Mouse (Mus musculus) right cerebral cortex, postnatal 10 days (tissue): ENCODE data around the gene Gpsm3.
A peak's percentile ranks its signal among the peaks of the same experiment; 100 is the strongest.
"Not testable (repeated sequence)": the region's sequence is repeated elsewhere in the genome, so short reads cannot be mapped to it uniquely, and the experiment has no call there.

Experiments
- DNase-seq, 2 experiments: peaks; one replicate each; pipeline ENCODE4 v3.0.0; 2021; ENCODE audit warnings: low spot score in 2 of 2

Gene Gpsm3

DNA sequence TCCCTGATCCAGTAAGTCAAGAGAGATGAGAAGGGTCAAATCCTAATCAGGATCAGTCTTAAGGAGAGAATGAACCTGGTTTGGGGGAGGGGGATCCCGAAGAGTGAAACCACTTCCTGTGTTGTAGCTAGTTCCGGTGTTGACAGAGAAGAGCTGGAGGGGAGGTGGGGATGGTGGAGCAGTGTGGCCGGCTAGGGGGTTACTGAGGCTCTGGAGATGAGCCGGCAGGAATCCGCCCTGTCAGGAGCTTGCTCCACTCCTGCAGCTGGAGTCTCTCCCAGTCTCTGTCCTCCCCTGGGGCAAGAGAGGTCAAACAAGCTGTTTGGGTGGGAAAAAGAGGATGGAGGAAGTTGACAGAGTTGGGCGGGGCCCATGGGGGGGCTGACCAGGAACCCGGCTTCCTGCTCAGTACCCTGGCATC lies at the start of gene Gpsm3:
Gpsm3 (plus strand) TSS at position 126 of the 421 bp plus-strand sequence.
- DNase-seq = peak; percentile 45 to 48

- DNase-seq = not testable (repeated sequence)
Observed at GRCm38 (mm10) chr17:34543567-34543966, 46.0 kb upstream of the Gpsm3 start.

GRCm38 (mm10) chr17:34546797-34547196 lies 42.8 kb upstream of the Gpsm3 start:
- no peak for DNase-seq

GRCm38 (mm10) chr17:34547601-34548000 lies 42.0 kb upstream of the Gpsm3 start:
- DNase-seq = no peak

DNA sequence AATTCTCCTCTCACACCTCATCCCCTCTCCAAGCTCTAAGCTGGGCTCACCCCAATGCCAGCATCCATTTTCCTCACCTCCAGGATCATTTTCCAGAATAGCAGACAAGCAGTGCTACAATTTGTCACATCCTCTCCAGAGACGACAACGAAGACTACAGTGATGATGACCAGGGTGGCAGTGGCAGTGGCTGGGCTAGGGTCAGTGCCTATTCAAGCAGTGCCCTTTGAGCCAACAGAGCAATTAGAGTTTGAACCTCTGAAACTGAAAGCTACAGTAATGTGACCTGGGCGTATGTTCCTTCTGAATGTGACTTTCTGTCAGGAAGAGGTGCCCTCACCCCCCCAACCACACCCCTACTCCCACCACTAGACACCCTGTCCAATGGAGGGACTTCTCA lies 40.5 kb upstream of the Gpsm3 start:
- DNase-seq = no peak

DNA sequence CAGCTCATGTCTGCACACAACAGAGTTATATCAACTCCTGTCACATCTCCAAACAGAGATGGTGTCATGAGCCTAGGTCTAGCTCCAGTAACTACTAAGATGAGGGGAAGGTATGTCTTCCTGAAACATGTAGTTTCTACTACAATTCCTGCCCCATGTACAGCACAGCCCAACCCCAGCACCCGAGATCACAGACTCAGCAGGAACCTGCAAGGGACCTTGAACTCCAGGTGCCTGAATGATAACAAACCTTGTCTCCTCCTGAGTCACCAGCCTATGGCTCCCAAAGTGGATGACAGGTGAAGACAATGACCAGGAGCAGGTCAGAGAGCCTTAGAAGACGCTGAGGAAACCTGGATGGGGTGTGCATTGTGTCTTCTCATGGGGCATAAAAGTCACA lies 39.8 kb upstream of the Gpsm3 start:
- no peak for DNase-seq

GRCm38 (mm10) chr17:34555483-34555882 lies 34.1 kb upstream of the Gpsm3 start:
- DNase-seq = peak in 1 of 2 experiments; percentile 68

DNA sequence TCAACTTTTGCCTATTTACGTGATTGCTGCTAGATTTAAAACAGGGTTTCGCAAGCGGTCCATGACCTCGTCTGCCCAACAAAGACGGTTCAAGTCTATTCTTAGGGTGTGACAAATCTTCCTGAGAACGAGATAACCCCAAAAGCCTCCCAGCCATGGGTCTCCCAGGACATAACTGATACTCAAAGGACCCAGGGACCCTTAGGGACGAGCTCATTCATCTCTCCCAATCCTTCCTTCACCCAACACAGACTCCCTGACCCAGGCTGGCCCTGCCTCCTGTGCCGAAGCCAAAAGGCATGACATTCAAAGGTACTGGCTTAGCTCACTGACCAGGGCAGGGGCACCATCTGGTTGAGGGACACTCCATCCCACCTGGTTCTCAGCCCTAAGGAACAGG lies 33.2 kb upstream of the Gpsm3 start:
- no peak for DNase-seq

- no peak for DNase-seq
Observed at GRCm38 (mm10) chr17:34557411-34557810, 32.2 kb upstream of the Gpsm3 start.

- no peak for DNase-seq
Observed at GRCm38 (mm10) chr17:34559116-34559515, 30.5 kb upstream of the Gpsm3 start.

GRCm38 (mm10) chr17:34559895-34560294 lies 29.7 kb upstream of the Gpsm3 start:
- DNase-seq = peak in 1 of 2 experiments; percentile 13

DNA sequence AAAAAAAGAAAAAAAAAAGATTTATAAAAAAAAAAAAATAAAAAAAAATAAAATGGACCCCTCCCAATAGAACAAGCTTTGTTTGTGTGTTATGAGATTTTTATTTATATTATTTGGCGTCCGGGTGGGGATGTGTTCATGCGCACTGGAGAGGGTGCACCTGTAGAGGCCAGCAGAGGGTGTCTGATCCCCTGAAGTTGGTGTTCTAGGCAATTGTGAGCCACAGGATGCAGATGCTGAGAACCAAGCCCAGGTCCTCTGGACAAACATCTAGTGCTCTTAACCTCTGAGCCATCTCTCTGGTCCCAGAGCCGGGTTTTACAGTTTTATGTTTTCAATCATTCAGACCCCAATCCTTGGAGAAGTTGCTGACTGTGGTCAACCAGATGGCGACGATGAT lies 29.2 kb upstream of the Gpsm3 start:
- DNase-seq = no peak

DNA sequence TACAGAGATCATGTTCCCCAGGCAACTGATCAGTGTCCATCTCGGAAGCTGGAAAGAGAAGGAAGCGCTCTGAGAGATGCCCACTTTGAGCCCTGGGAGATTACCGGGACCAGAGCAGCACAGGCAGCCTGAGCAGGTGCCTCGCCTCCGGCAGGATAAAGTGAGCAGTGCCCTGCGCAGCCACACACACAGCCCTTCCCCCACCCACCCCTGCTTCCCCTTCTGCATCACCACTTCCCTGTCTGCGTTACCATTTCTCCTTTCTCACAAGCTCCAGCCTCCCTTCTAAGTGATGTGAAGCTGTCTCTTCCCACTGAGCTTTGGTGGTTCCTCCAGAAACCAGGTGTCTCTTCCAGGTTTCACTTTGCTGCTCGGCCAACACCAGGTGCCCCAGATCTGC lies 28.4 kb upstream of the Gpsm3 start:
- DNase-seq = peak in 1 of 2 experiments; percentile 17

- DNase-seq = peak in 1 of 2 experiments; percentile 14
Observed at GRCm38 (mm10) chr17:34562595-34562994, 27.0 kb upstream of the Gpsm3 start.

- peak in 1 of 2 experiments; percentile 15 for DNase-seq
Observed at GRCm38 (mm10) chr17:34563354-34563753, 26.3 kb upstream of the Gpsm3 start.

DNA sequence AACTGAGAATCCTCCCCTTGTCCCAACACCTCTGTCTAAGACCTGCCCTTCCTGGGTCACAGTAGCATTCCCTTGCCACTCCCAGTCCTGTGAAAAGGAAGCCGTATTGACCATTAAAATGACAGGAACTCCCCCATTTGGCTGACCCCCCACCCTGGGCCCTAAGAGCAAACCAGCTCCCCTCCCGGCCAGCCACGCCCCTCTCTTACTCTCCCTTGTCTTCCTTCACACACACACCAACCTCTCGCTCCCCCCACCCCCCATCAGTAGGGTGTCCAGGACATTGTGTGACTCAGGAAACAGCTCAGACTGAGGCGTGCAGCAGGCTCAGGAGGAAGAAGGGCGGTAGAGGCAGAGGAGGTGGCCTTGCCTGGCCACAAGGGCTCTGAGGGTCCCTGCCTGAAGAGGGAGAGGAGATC lies 25.6 kb upstream of the Gpsm3 start, which contains the start of gene Notch4:
Notch4 (plus strand) TSS at position 266 of the 419 bp plus-strand sequence.
- DNase-seq = peak in 1 of 2 experiments; percentile 22

GRCm38 (mm10) chr17:34564796-34565195 lies 24.8 kb upstream of the Gpsm3 start:
- peak in 1 of 2 experiments; percentile 19 for DNase-seq

- DNase-seq = peak in 1 of 2 experiments; percentile 18
Observed at GRCm38 (mm10) chr17:34567311-34567710, 22.3 kb upstream of the Gpsm3 start.

DNA sequence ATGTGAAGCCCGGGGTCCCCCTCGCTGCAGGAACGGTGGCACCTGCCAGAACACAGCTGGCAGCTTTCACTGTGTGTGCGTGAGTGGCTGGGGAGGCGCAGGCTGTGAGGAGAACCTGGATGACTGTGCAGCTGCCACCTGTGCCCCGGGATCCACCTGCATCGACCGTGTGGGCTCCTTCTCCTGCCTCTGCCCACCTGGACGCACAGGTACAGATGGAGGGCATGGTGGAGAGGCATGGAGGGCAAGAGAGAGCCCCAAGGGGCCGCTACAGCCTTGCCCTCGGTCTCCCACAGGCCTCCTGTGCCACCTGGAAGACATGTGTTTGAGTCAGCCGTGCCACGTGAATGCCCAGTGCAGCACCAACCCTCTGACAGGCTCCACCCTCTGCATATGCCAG lies 21.2 kb upstream of the Gpsm3 start:
- peak in 1 of 2 experiments; percentile 19 for DNase-seq

- no peak for DNase-seq
Observed at GRCm38 (mm10) chr17:34569919-34570318, 19.7 kb upstream of the Gpsm3 start.

DNA sequence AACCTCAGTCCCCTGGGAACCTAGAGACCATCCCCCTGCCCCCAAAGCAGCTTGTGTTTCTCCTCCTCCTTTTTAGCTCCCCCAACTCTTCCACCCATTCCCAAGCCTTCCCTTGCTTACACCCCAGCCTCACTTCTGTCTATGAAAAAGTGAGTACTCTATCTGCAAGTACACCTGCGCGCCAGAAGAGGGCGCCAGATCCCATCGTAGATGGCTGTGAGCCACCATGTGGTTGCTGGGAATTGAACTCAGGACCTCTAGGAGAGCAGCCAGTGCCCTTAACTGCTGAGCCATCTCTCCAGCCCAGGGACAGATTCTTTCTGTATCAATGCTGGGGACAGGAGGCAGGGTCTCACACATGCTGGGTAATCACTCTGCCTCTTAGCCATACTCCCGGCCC lies 17.7 kb upstream of the Gpsm3 start:
- no peak for DNase-seq

DNA sequence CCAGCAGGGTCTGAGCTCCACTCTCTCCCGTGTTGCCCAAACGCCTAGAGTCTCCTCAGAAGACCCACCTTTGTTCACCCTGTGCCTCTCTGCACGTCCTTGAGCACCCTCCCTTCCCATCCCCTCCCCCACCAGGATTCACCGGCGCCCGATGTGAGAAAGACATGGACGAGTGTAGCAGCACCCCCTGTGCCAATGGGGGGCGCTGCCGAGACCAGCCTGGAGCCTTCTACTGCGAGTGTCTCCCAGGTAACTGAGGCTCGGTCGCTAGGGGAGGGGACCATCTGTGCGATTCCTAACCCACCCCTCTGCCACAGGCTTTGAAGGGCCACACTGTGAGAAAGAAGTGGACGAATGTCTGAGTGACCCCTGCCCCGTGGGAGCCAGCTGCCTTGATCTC lies 17.2 kb upstream of the Gpsm3 start:
- DNase-seq = no peak

- DNase-seq = no peak
Observed at GRCm38 (mm10) chr17:34576577-34576976, 13.0 kb upstream of the Gpsm3 start.

DNA sequence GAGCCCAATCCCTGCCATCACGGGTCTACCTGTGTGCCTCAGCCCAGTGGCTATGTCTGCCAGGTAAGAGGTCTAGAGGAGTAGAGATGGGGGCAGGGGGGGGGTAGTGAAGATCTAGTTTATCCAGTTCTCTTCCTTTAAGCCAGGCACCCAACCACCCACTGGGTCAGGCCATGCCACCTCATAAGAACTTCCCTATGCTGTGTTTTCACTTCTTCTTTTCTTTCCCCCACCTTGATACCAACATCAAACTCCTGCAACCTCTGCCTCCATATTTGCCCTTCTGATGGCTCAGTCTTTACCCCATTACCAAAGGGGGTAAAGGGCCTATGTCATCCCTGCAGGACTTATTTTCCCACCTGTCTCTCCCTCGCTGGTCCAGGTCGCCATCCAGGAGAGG lies 11.5 kb upstream of the Gpsm3 start:
- DNase-seq = no peak
